Mouse (Mus musculus) CH12.LX (cell line): ENCODE results near the gene Fam118a. TPM values are rescaled to one million over a fixed set of nuclear protein-coding genes. Genes with fewer than 3 reads are reported as not detected.

Source experiments
- DNase-seq: peaks from one replicate; pipeline ENCODE4 v3.0.0-alpha.2; 2013; ENCODE audit errors: extremely low read depth
- H3K27ac ChIP-seq: 2 replicates; pipeline ENCODE4 v1.5.1; 2012; ENCODE audit warnings: low read depth, mild to moderate bottlenecking, control low read depth, moderate library complexity; ENCODE audit not compliant: insufficient read depth
- H3K27me3 ChIP-seq: replicated peaks from 2 replicates; pipeline ENCODE3; 2012; ENCODE audit warnings: inconsistent platforms
- H3K36me3 ChIP-seq, 2 experiments: replicated peaks in 1 of 2; 2 replicates each; pipeline versions ENCODE3 to v1.6.1; 2012; ENCODE audit warnings: inconsistent platforms in 1 of 2, low read length in 1 of 2, mild to moderate bottlenecking in 1 of 2, mixed read lengths in 1 of 2, moderate library complexity in 1 of 2; ENCODE audit not compliant: control insufficient read depth in 1 of 2, insufficient read depth in 1 of 2
- H3K4me1 ChIP-seq, 2 experiments: 2 replicates each; pipeline ENCODE4 v1.6.1; 2012; ENCODE audit warnings: inconsistent platforms in 1 of 2, moderate library complexity in 1 of 2; ENCODE audit not compliant: insufficient read depth in 2 of 2, control insufficient read depth in 1 of 2
- H3K4me2 ChIP-seq: 2 replicates; pipeline ENCODE4 v1.6.1; 2012; ENCODE audit warnings: low read depth, mild to moderate bottlenecking, control low read depth; ENCODE audit not compliant: poor library complexity, insufficient read depth, severe bottlenecking
- H3K4me3 ChIP-seq, 3 experiments: fragments of 150-350 bp in 1 of 3; sonication (generic) in 1 of 3; replicated peaks in 1 of 3; 2 replicates each; pipeline versions ENCODE3 to v1.5.1; 2011 to 2012; ENCODE audit warnings: low read depth in 2 of 3, low read length in 2 of 3, mild to moderate bottlenecking in 2 of 3, moderate library complexity in 2 of 3, control low read depth in 1 of 3, improper control_type of control experiment in 1 of 3, inconsistent platforms in 1 of 3, mixed read lengths in 1 of 3; ENCODE audit not compliant: poor library complexity in 1 of 3
- H3K79me2 ChIP-seq: replicated peaks from 2 replicates; pipeline ENCODE4 v1.6.1; 2012; ENCODE audit warnings: mild to moderate bottlenecking, moderate library complexity; ENCODE audit not compliant: control insufficient read depth, poor library complexity, insufficient read depth, severe bottlenecking; ENCODE audit errors: extremely low read depth
- H3K9ac ChIP-seq: 2 replicates; pipeline ENCODE4 v1.6.1; 2012; ENCODE audit warnings: low read depth, mild to moderate bottlenecking, control low read depth, moderate library complexity; ENCODE audit not compliant: insufficient read depth
- H3K9me3 ChIP-seq: replicated peaks from 2 replicates; pipeline ENCODE3; 2012; ENCODE audit warnings: low read length, inconsistent platforms, mixed read lengths
- CHD2 ChIP-seq: IDR thresholded peaks from 2 replicates; pipeline ENCODE4 v1.6.1; 2011; ENCODE audit warnings: low read length, improper control_type of control experiment
- CTCF ChIP-seq, 2 experiments: IDR thresholded peaks in 1 of 2; conservative IDR thresholded peaks in 1 of 2; 2 replicates each; pipeline ENCODE4 v1.5.1; 2011 to 2012; ENCODE audit warnings: low read depth in 2 of 2, low read length in 2 of 2, improper control_type of control experiment in 1 of 2, inconsistent platforms in 1 of 2, mild to moderate bottlenecking in 1 of 2, moderate library complexity in 1 of 2
- E2F4 ChIP-seq: IDR thresholded peaks from 2 replicates; pipeline ENCODE4 v1.6.1; 2011; ENCODE audit warnings: low read depth, low read length, improper control_type of control experiment; ENCODE audit not compliant: insufficient replicate concordance
- EP300 ChIP-seq: IDR thresholded peaks from 2 replicates; pipeline ENCODE4 v1.6.1; 2011; ENCODE audit warnings: low read length, improper control_type of control experiment
- ETS1 ChIP-seq: conservative IDR thresholded peaks from 2 replicates; pipeline ENCODE4 v1.6.1; 2012; ENCODE audit warnings: low read depth, mild to moderate bottlenecking, inconsistent platforms, low read length, improper control_type of control experiment, moderate library complexity
- HCFC1 ChIP-seq: IDR thresholded peaks from 2 replicates; pipeline ENCODE4 v1.6.1; 2012; ENCODE audit warnings: low read depth, mild to moderate bottlenecking, inconsistent platforms, low read length, improper control_type of control experiment
- IRF4 ChIP-seq: IDR thresholded peaks from 2 replicates; pipeline ENCODE4 v1.6.1; 2014; ENCODE audit warnings: low read depth, mild to moderate bottlenecking, inconsistent platforms, low read length, improper control_type of control experiment
- JUN ChIP-seq: IDR thresholded peaks from 2 replicates; pipeline ENCODE4 v1.6.1; 2011; ENCODE audit warnings: low read depth, mild to moderate bottlenecking, low read length, improper control_type of control experiment, moderate library complexity; ENCODE audit not compliant: insufficient read depth
- JUND ChIP-seq: conservative IDR thresholded peaks from 2 replicates; pipeline ENCODE4 v1.6.1; 2011; ENCODE audit warnings: low read depth, low read length, improper control_type of control experiment
- KAT2A ChIP-seq: IDR thresholded peaks from 2 replicates; pipeline ENCODE4 v1.6.1; 2012; ENCODE audit warnings: low read length, improper control_type of control experiment, inconsistent platforms; ENCODE audit not compliant: insufficient replicate concordance
- MAX ChIP-seq: IDR thresholded peaks from 2 replicates; pipeline ENCODE4 v1.6.1; 2011; ENCODE audit warnings: low read length, improper control_type of control experiment
- MAZ ChIP-seq: IDR thresholded peaks from 2 replicates; pipeline ENCODE4 v1.6.1; 2012; ENCODE audit warnings: low read depth, mild to moderate bottlenecking, inconsistent platforms, low read length, improper control_type of control experiment, moderate library complexity
- MEF2A ChIP-seq: IDR thresholded peaks from 2 replicates; pipeline ENCODE4 v1.6.1; 2014; ENCODE audit warnings: low read depth, mild to moderate bottlenecking, inconsistent platforms, low read length, improper control_type of control experiment, borderline replicate concordance
- NELFE ChIP-seq: IDR thresholded peaks from 2 replicates; pipeline ENCODE4 v1.6.1; 2011; ENCODE audit warnings: low read depth, low read length, improper control_type of control experiment
- NRF1 ChIP-seq: IDR thresholded peaks from 2 replicates; pipeline ENCODE4 v1.6.1; 2014; ENCODE audit warnings: low read depth, mild to moderate bottlenecking, inconsistent platforms, low read length, improper control_type of control experiment, moderate library complexity
- POLR2A ChIP-seq: IDR thresholded peaks from 2 replicates; pipeline ENCODE4 v1.6.1; 2011; ENCODE audit warnings: low read depth, mild to moderate bottlenecking, improper control_type of control experiment, low read length
- RAD21 ChIP-seq: IDR thresholded peaks from 2 replicates; pipeline ENCODE4 v1.6.1; 2011; ENCODE audit warnings: low read depth, mild to moderate bottlenecking, low read length, improper control_type of control experiment, moderate library complexity
- RCOR1 ChIP-seq: conservative IDR thresholded peaks from 2 replicates; pipeline ENCODE4 v1.6.1; 2012; ENCODE audit warnings: low read depth, mild to moderate bottlenecking, inconsistent platforms, low read length, improper control_type of control experiment
- SIN3A ChIP-seq: IDR thresholded peaks from 2 replicates; pipeline ENCODE4 v1.6.1; 2012; ENCODE audit warnings: low read length, improper control_type of control experiment, inconsistent platforms
- TBP ChIP-seq: conservative IDR thresholded peaks from 2 replicates; pipeline ENCODE4 v1.6.1; 2011; ENCODE audit warnings: low read depth, low read length, improper control_type of control experiment
- TCF12 ChIP-seq: IDR thresholded peaks from 2 replicates; pipeline ENCODE4 v1.6.1; 2014; ENCODE audit warnings: low read depth, mild to moderate bottlenecking, inconsistent platforms, low read length, improper control_type of control experiment
- USF1 ChIP-seq: IDR thresholded peaks from 2 replicates; pipeline ENCODE4 v1.6.1; 2014; ENCODE audit warnings: low read depth, mild to moderate bottlenecking, inconsistent platforms, low read length, improper control_type of control experiment
- USF2 ChIP-seq: conservative IDR thresholded peaks from 2 replicates; pipeline ENCODE4 v1.6.1; 2011; ENCODE audit warnings: low read depth, low read length, improper control_type of control experiment
- ZKSCAN1 ChIP-seq: IDR thresholded peaks from 2 replicates; pipeline ENCODE4 v1.6.1; 2012; ENCODE audit warnings: low read depth, inconsistent platforms, low read length, improper control_type of control experiment, borderline replicate concordance
- ZMIZ1 ChIP-seq: IDR thresholded peaks from 2 replicates; pipeline ENCODE4 v1.6.1; 2012; ENCODE audit warnings: low read depth, mild to moderate bottlenecking, inconsistent platforms, low read length, improper control_type of control experiment
- ZNF384 ChIP-seq: IDR thresholded peaks from 2 replicates; pipeline ENCODE4 v1.6.1; 2012; ENCODE audit warnings: low read depth, low read length, improper control_type of control experiment, inconsistent platforms
- dilution Hi-C: fragments of 300-500 bp; cut with MboI; formaldehyde crosslinking; loops from 2 replicates; pipeline ENCODE4 v1.14.3; 2020; ENCODE audit warnings: low sequenced_read_pairs; ENCODE audit not compliant: extremely low pct_unique_long_range_greater_than_20kb, extremely low pct_ligation_motif_present
- in situ Hi-C: fragments of 300-500 bp; cut with MboI; formaldehyde crosslinking; loops from 3 replicates; pipeline ENCODE4 v1.14.3; 2019; ENCODE audit warnings: low sequenced_read_pairs, low pct_ligation_motif_present, low pct_unique_long_range_greater_than_20kb, mixed read lengths
- polyA plus RNA-seq: library from polyadenylated mRNA; unstranded; fragments of >175 nt; gene quantifications from 2 replicates; pipeline ENCODE4 v1.2.1, GENCODE M21; 2012; ENCODE audit warnings: low read depth; ENCODE audit not compliant: insufficient read length
- total RNA-seq, 2 experiments: library from RNA; depleted of rRNA; stranded (reverse); fragments of 300-350 nt in 1 of 2; fragments of >200 nt in 1 of 2; gene quantifications; 2 replicates each; pipeline ENCODE4 v1.2.3; 2012 to 2014

Gene Fam118a
- total and polyA plus RNA-seq, 3 experiments: 13.1 to 18.2 (median 15.0) TPM

GRCm38 (mm10) chr15:85072651-85073050 is 43.9 kb downstream of the Fam118a start:
- TF ChIP-seq ZMIZ1: no peak
- TF ChIP-seq NELFE: no peak
- no peak for TF ChIP-seq E2F4
- TF ChIP-seq MEF2A: no peak
- no peak for TF ChIP-seq USF2
- TF ChIP-seq NRF1: no peak
- no peak for TF ChIP-seq POLR2A
- no peak for TF ChIP-seq JUN
- no peak for TF ChIP-seq USF1
- TF ChIP-seq TCF12: no peak
- no peak for TF ChIP-seq HCFC1
- TF ChIP-seq MAZ: no peak
- no peak for TF ChIP-seq MAX
- TF ChIP-seq RCOR1: no peak
- no peak for TF ChIP-seq EP300
- no peak for TF ChIP-seq CHD2
- TF ChIP-seq ZKSCAN1: no peak
- TF ChIP-seq KAT2A: no peak
- TF ChIP-seq SIN3A: no peak
- no peak for TF ChIP-seq ZNF384
- TF ChIP-seq, all 38 proteins: peak for 0
- no peak for DNase-seq
- Histone ChIP-seq H3K9me3 (no peaks in the 10 kb centered on the region), H3K27me3 (peaks cover 2% of the 10 kb centered on the region), H3K79me2 (no peaks in the 10 kb centered on the region), H3K27ac (no peak overlapping the region), H3K4me2 (no peak overlapping the region), H3K9ac (no peak overlapping the region), H3K4me1 (no peaks in the 10 kb centered on the region), H3K36me3 (no peaks in the 10 kb centered on the region), H3K4me3 (no peak overlapping the region)
- in situ Hi-C loops (loop anchor here (10.0 kb wide), 1 partner anchor 68 kb away; no protein-coding TSS in a partner anchor), dilution Hi-C loops (no loop called here)

DNA sequence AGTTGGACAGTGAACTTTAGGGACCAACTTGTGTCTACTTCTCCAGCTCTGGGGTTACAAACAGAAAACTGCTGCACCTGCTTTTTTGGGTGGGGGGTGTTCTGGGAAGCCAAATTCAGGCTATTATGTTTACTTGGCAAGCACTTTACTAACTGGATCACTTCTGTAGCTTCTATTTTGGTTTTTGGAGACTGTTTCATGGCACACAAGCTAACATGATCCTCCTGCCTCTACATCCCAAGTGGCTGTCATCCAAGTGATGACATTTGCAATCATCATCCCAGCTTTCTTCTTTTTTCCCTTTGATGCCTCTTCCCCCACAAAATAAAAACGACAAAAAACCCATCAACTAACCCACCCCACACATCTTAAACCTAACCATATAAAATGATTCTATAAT is 56.9 kb downstream of the Fam118a start:
- Histone ChIP-seq H3K9me3 (no peaks in the 10 kb centered on the region), H3K4me3 (no peak overlapping the region), H3K4me1 (no peaks in the 10 kb centered on the region), H3K79me2 (no peaks in the 10 kb centered on the region), H3K36me3 (no peaks in the 10 kb centered on the region), H3K9ac (no peak overlapping the region), H3K27ac (no peak overlapping the region), H3K27me3 (no peaks in the 10 kb centered on the region), H3K4me2 (no peak overlapping the region)
- in situ Hi-C loops (no loop called here), dilution Hi-C loops (no loop called here)
- DNase-seq: no peak
- no peak for TF ChIP-seq MAZ
- no peak for TF ChIP-seq ETS1
- TF ChIP-seq SIN3A: no peak
- no peak for TF ChIP-seq USF2
- TF ChIP-seq ZNF384: no peak
- no peak for TF ChIP-seq TBP
- TF ChIP-seq RAD21: no peak
- no peak for TF ChIP-seq POLR2A
- no peak for TF ChIP-seq CTCF (conservative IDR thresholded peaks at IDR 0.05 in 1 of 2, IDR thresholded peaks at IDR 0.05 in 1 of 2; ENCODE audit: low read depth in 2 of 2, low read length in 2 of 2)
- TF ChIP-seq EP300: no peak
- TF ChIP-seq IRF4: no peak
- no peak for TF ChIP-seq JUND
- TF ChIP-seq JUN: no peak
- TF ChIP-seq, all 38 proteins: peak for 0
